Comparison of ENCODE assay signal across 20 mouse cellular contexts in the genomic region with DNA sequence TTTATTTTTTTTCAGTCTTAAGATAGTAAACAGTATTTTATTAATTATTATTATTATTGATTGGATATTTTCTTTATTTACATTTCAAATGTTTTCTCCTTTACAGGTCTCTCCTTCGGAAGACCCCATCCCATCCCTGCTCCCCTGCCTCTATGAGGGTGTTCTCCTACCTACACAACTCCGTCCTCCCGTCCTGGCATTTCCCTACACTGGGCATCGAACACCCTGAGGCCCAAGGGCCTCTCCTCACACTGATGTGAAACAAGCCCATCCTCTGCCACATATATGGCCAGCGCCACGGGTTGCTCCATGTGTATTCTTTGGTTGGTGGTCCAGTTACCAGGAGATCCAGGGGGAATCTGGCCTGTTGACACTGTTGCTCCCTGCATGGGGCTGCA.
DNase-seq lines count a peak whose midpoint lies in the region; ATAC-seq and TF ChIP-seq lines count a peak whose summit lies in the region.
"Had no signal": no experiment of that assay in that cellular context is flagged by ENCODE, and none has a peak within 500 bp of the region (broad histone marks: within the 10 kb centered on the region; RNA-seq: fewer than 3 reads in every experiment).

No protein-coding gene starts in this region.

- DNase-seq in forebrain, embryonic 11.5 days (ENCODE audit: low spot score), result no peak
- no peak for DNase-seq in kidney, postnatal 0 days (ENCODE audit: low spot score)
- DNase-seq in kidney, adult 18-20 months, result no peak
- DNase-seq in neural tube, embryonic 10.5 days (ENCODE audit: extremely low spot score, low spot score), result no peak
- no peak for DNase-seq in ovary, postnatal 14 days (ENCODE audit: low spot score)
- DNase-seq: adrenal gland, postnatal 10 days; cerebellum, adult 18-20 months; cerebellum, postnatal 14 days; gastrocnemius, postnatal 14 days; kidney, adult 11 months; kidney, postnatal 36 days; right cerebral cortex, postnatal 4 days; thymus, postnatal 4 days had no signal

- H3K9me3 ChIP-seq in forebrain, embryonic 13.5 days (replicated peaks), result no peaks in the 10 kb centered on the region
- H3K9me3 ChIP-seq in forebrain, embryonic 11.5 days (ENCODE audit: control insufficient read depth, low read length), result no peaks in the 10 kb centered on the region
- no peaks in the 10 kb centered on the region for H3K9me3 ChIP-seq in kidney, postnatal 0 days (replicated peaks; ENCODE audit: low read length)
- no peaks in the 10 kb centered on the region for H3K9me3 ChIP-seq in neural tube, embryonic 13.5 days
- no peaks in the 10 kb centered on the region for H3K9me3 ChIP-seq in neural tube, embryonic 15.5 days (replicated peaks)
- H3K9me3 ChIP-seq: embryonic facial prominence, embryonic 15.5 days had no signal

- ATAC-seq in forebrain, embryonic 13.5 days, result peak; percentile 65
- no peak; the same call in 1 of the 2 replicates for ATAC-seq in forebrain, embryonic 11.5 days (replicated peaks; ENCODE audit: low FRiP score)
- no peak for ATAC-seq in kidney, postnatal 0 days (replicated peaks; ENCODE audit: low FRiP score, low read depth)
- ATAC-seq in neural tube, embryonic 13.5 days (ENCODE audit: low read depth), result no peak
- peak; percentile 41; the same call in 1 of the 2 replicates for ATAC-seq in neural tube, embryonic 15.5 days (ENCODE audit: low FRiP score)

- no peaks in the 10 kb centered on the region for H3K36me3 ChIP-seq in forebrain, embryonic 13.5 days (ENCODE audit: poor library complexity, severe bottlenecking)
- H3K36me3 ChIP-seq in forebrain, embryonic 11.5 days (ENCODE audit: control insufficient read depth, insufficient read depth, low read length), result no peaks in the 10 kb centered on the region
- no peaks in the 10 kb centered on the region for H3K36me3 ChIP-seq in kidney, postnatal 0 days (ENCODE audit: insufficient read depth, low read length)
- H3K36me3 ChIP-seq in neural tube, embryonic 13.5 days, result no peaks in the 10 kb centered on the region
- H3K36me3 ChIP-seq in neural tube, embryonic 15.5 days, result no peaks in the 10 kb centered on the region
- H3K36me3 ChIP-seq: embryonic facial prominence, embryonic 15.5 days had no signal

- WGBS in forebrain, embryonic 13.5 days, result 88% methylated on average over 6 of the region's 6 CpGs
- WGBS in forebrain, embryonic 11.5 days, result 89% methylated on average over 6 of the region's 6 CpGs
- 89% methylated on average over 6 of the region's 6 CpGs for WGBS in kidney, postnatal 0 days
- WGBS in neural tube, embryonic 13.5 days, result 90% methylated on average over 6 of the region's 6 CpGs
- 89% methylated on average over 6 of the region's 6 CpGs for WGBS in neural tube, embryonic 15.5 days

- H3K27me3 ChIP-seq in forebrain, embryonic 13.5 days, result no peaks in the 10 kb centered on the region
- no peaks in the 10 kb centered on the region for H3K27me3 ChIP-seq in forebrain, embryonic 11.5 days (ENCODE audit: control insufficient read depth, insufficient read depth, low read length)
- no peaks in the 10 kb centered on the region for H3K27me3 ChIP-seq in kidney, postnatal 0 days (ENCODE audit: insufficient read depth, low read length)
- H3K27me3 ChIP-seq in neural tube, embryonic 13.5 days, result no peaks in the 10 kb centered on the region
- H3K27me3 ChIP-seq in neural tube, embryonic 15.5 days (replicated peaks), result no peaks in the 10 kb centered on the region
- H3K27me3 ChIP-seq: embryonic facial prominence, embryonic 15.5 days had no signal

- no peak overlapping the region for H3K4me3 ChIP-seq in forebrain, embryonic 13.5 days
- H3K4me3 ChIP-seq in forebrain, embryonic 11.5 days (ENCODE audit: low read depth, low read length), result no peak overlapping the region
- H3K4me3 ChIP-seq in kidney, postnatal 0 days (replicated peaks; ENCODE audit: low read depth, low read length), result 0 out of 2 replicates have a peak overlapping the region, but pooled peaks have one; percentile 17
- H3K4me3 ChIP-seq in neural tube, embryonic 13.5 days, result no peak overlapping the region
- H3K4me3 ChIP-seq in neural tube, embryonic 15.5 days (replicated peaks), result peak overlapping the region; percentile 28; the same call in 1 of the 2 replicates

- no peak overlapping the region for H3K27ac ChIP-seq in forebrain, embryonic 13.5 days
- no peak overlapping the region for H3K27ac ChIP-seq in forebrain, embryonic 11.5 days (ENCODE audit: low read depth, low read length)
- no peak overlapping the region for H3K27ac ChIP-seq in kidney, postnatal 0 days
- H3K27ac ChIP-seq in neural tube, embryonic 13.5 days (replicated peaks), result no peak overlapping the region
- no peak overlapping the region for H3K27ac ChIP-seq in neural tube, embryonic 15.5 days (replicated peaks)
- H3K27ac ChIP-seq: embryonic facial prominence, embryonic 15.5 days; left cerebral cortex, adult 2 months; macrophage had no signal

- H3K4me1 ChIP-seq in forebrain, embryonic 13.5 days, result no peaks in the 10 kb centered on the region
- H3K4me1 ChIP-seq in forebrain, embryonic 11.5 days (replicated peaks; ENCODE audit: control insufficient read depth, insufficient read depth, low read length), result peaks cover 3% of the 10 kb centered on the region; the same call in 1 of the 2 replicates
- H3K4me1 ChIP-seq in kidney, postnatal 0 days (replicated peaks; ENCODE audit: insufficient read depth, low read length), result no peaks in the 10 kb centered on the region
- H3K4me1 ChIP-seq in neural tube, embryonic 13.5 days (replicated peaks), result peaks cover 6% of the 10 kb centered on the region; the same call in 1 of the 2 replicates
- H3K4me1 ChIP-seq in neural tube, embryonic 15.5 days, result 0 out of 2 replicates have a peak, but pooled peaks cover 4% of the 10 kb centered on the region

- H3K9ac ChIP-seq in forebrain, embryonic 13.5 days, result no peak overlapping the region
- H3K9ac ChIP-seq in forebrain, embryonic 11.5 days (ENCODE audit: low read length), result no peak overlapping the region
- no peak overlapping the region for H3K9ac ChIP-seq in kidney, postnatal 0 days (ENCODE audit: low read depth, low read length)
- no peak overlapping the region for H3K9ac ChIP-seq in neural tube, embryonic 13.5 days
- no peak overlapping the region for H3K9ac ChIP-seq in neural tube, embryonic 15.5 days (replicated peaks)
- H3K9ac ChIP-seq: embryonic facial prominence, embryonic 15.5 days had no signal

- H3K4me2 ChIP-seq in forebrain, embryonic 13.5 days, result peak overlapping the region; percentile 46; the same call in 1 of the 2 replicates
- no peak overlapping the region for H3K4me2 ChIP-seq in forebrain, embryonic 11.5 days (ENCODE audit: low read depth, low read length, severe bottlenecking)
- peak overlapping the region; percentile 48 for H3K4me2 ChIP-seq in kidney, postnatal 0 days (ENCODE audit: low read length)
- peak overlapping the region; percentile 43 for H3K4me2 ChIP-seq in neural tube, embryonic 13.5 days
- peak overlapping the region; percentile 50 for H3K4me2 ChIP-seq in neural tube, embryonic 15.5 days
- H3K4me2 ChIP-seq: heart, embryonic 11.5 days had no signal

- TF ChIP-seq CTCF in kidney, postnatal 0 days (IDR thresholded peaks at IDR 0.05; ENCODE audit: low read depth), result no peak

Comparison
In these comparisons a context has a peak if more than half of its experiments do, and no peak if none do; other contexts are left out.
1. ATAC-seq: peak in forebrain, embryonic 13.5 days (single experiment) and neural tube, embryonic 15.5 days (single experiment); none in forebrain, embryonic 11.5 days (single experiment), kidney, postnatal 0 days (single experiment) and neural tube, embryonic 13.5 days (single experiment).
2. H3K4me3 ChIP-seq: peak in kidney, postnatal 0 days (single experiment) and neural tube, embryonic 15.5 days (single experiment); none in forebrain, embryonic 13.5 days (single experiment), forebrain, embryonic 11.5 days (single experiment) and neural tube, embryonic 13.5 days (single experiment).